Mouse (Mus musculus): ENCODE measurements around the gene Akap5. TPM values are rescaled to one million over a fixed set of nuclear protein-coding genes. Genes with fewer than 3 reads are reported as not detected.

The Akap5 gene
- polyA plus RNA-seq, 1 experiment from 2014 or later, result 4.2 TPM

DNA sequence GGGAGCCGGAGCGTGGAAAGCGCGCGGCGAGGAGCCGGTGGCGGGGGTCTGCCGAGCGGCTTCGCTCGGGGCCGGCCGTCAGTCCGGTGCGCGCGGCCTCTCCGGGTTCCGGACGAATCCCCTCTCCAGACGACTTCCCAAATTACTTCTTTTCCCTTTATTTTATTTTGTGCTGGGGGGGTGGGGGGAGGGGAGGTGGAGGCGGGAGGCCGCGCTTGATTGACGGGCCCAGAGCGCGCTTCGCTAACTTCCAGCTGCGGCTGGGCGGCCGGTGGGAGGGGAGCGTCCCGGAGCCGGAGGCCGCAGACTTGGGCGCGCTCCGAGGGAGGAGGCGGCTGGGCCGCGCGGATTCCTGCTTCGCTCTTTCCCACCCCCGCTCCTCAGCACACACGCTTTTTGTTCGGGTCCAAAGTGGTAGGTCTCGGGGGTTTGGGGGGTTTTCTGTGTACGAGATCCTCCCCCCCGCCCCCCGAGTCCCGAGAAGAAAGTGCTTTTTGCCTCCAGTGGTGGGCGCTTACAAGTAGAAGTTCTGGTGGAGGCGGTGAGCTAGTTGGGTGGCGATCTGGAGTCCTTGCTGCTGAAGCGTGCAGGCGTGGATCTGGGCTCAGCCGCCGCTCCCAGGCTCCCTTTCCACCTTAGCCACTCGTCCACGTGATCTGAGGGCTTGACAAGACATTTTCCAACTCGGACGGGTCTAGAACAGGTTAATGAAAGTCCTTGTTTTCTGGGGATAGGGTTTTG is 46.3 kb downstream of the Akap5 start:
- Histone ChIP-seq H3K9ac (ENCODE audit: low read length) (peak overlapping the region; percentile 99), H3K4me1 (ENCODE audit: control insufficient read depth in 2 of 2, insufficient read depth in 2 of 2, low read length in 2 of 2) (peaks cover 15 to 58% of the 10 kb centered on the region in 2 experiments), H3K4me3 (ENCODE audit: control insufficient read depth in 1 of 2, insufficient read depth in 1 of 2, low read depth in 1 of 2, low read length in 2 of 2) (peak overlapping the region; percentile 90 to 96), H3K4me2 (ENCODE audit: low read length) (peak overlapping the region; percentile 96), H3K27ac (replicated peaks in 1 of 2; ENCODE audit: control insufficient read depth in 1 of 2, insufficient read depth in 1 of 2, low read depth in 2 of 2, low read length in 2 of 2) (peak overlapping the region; percentile 98 to 100), H3K27me3 (ENCODE audit: control insufficient read depth, insufficient read depth, low read length) (no peaks in the 10 kb centered on the region), H3K9me3 (ENCODE audit: control insufficient read depth, low read length) (no peaks in the 10 kb centered on the region), H3K36me3 (ENCODE audit: control insufficient read depth, insufficient read depth, low read length) (no peaks in the 10 kb centered on the region)
- WGBS, result under 1% methylated on average over 60 of the region's 63 CpGs
- ATAC-seq (ENCODE audit: insufficient number of reproducible peaks, insufficient read depth, low FRiP score, low read depth), result peak; percentile 46

DNA sequence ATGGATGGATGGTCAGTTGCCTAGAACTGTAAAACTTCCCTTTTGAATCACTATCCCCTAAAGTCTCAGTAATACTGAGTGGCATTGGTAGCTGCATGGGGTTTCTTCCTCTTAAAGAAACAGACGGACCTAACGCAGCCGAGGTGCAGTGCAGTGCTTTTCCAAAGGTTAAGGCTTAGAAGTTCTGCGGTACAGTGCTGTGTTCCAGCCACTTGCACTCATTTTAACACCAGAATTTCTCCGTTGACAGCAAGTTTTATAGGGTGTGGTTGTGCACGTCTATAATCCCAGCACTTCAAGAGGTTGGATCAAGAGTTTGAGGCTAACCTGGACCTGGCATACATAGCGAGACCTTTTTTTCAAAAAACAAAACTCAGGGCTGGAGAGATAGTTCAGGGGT is 47.4 kb downstream of the Akap5 start:
- H3K4me1 ChIP-seq (ENCODE audit: control insufficient read depth in 2 of 2, insufficient read depth in 2 of 2, low read length in 2 of 2), result peaks cover 16 to 58% of the 10 kb centered on the region in 2 experiments
- no peaks in the 10 kb centered on the region for H3K9me3 ChIP-seq (ENCODE audit: control insufficient read depth, low read length)
- peak overlapping the region; percentile 99 for H3K9ac ChIP-seq (ENCODE audit: low read length)
- H3K36me3 ChIP-seq (ENCODE audit: control insufficient read depth, insufficient read depth, low read length), result no peaks in the 10 kb centered on the region
- H3K4me2 ChIP-seq (ENCODE audit: low read length), result peak overlapping the region; percentile 96
- H3K27me3 ChIP-seq (ENCODE audit: control insufficient read depth, insufficient read depth, low read length), result no peaks in the 10 kb centered on the region
- H3K27ac ChIP-seq (replicated peaks in 1 of 2; ENCODE audit: control insufficient read depth in 1 of 2, insufficient read depth in 1 of 2, low read depth in 2 of 2, low read length in 2 of 2), result peak overlapping the region in 1 of 2 experiments; percentile 100; a peak in 2 of 4 replicates
- ATAC-seq (ENCODE audit: insufficient number of reproducible peaks, insufficient read depth, low FRiP score, low read depth), result no peak
- H3K4me3 ChIP-seq (ENCODE audit: control insufficient read depth in 1 of 2, insufficient read depth in 1 of 2, low read depth in 1 of 2, low read length in 2 of 2), result peak overlapping the region; percentile 90 to 96; a peak in 3 of 4 replicates
- 21% methylated on average over 7 of the region's 7 CpGs for whole genome bisulfite sequencing

DNA sequence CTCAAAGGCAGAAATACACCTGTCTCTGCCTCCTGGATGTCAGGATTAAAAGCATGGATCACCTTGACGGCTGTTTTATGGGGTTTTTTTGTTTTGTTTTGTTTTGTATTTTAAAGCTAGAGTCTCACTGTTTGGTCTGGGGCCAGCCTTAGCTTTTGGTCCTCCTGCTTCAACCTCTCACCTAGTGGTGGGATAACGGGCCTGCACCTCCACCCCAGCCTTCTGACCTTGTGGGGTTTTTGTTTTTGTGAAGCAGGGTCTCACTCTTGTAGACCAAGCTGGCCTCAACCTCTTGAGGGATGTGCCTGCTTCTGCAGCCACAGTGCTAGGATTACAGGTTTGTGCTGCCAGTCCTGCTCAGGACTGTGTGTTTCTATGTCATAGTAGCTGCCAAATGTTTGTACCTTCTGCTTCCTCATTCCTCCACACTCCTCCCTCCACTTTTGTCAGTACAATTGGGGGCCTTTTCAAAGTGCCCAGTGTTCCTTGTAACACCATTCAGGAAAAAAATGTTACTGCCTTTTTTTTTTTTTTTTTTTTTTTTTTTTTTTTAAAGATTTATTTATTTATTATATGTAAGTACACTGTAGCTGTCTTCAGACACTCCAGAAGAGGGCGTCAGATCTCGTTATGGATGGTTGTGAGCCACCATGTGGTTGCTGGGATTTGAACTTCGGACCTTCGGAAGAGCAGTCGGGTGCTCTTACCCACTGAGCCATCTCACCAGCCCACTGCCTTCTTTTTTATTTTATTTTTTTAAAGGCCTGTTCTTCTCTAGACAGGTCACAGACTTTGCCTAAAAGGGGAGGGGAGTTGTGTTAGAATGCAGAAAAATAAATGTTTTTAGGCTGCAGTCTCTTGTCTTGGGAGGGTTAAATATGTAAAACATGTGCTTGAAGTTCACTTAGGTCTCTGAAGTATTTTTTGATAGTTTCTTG is 48.5 kb downstream of the Akap5 start:
- H3K27me3 ChIP-seq (ENCODE audit: control insufficient read depth, insufficient read depth, low read length), result no peaks in the 10 kb centered on the region
- ATAC-seq (ENCODE audit: insufficient number of reproducible peaks, insufficient read depth, low FRiP score, low read depth), result no peak
- no peak overlapping the region for H3K9ac ChIP-seq (ENCODE audit: low read length)
- WGBS, result 80% methylated on average over 5 of the region's 7 CpGs
- peaks cover 20 to 53% of the 10 kb centered on the region in 2 experiments for H3K4me1 ChIP-seq (ENCODE audit: control insufficient read depth in 2 of 2, insufficient read depth in 2 of 2, low read length in 2 of 2)
- no peaks in the 10 kb centered on the region for H3K36me3 ChIP-seq (ENCODE audit: control insufficient read depth, insufficient read depth, low read length)
- no peak overlapping the region; a peak in 1 of 4 replicates for H3K27ac ChIP-seq (replicated peaks in 1 of 2; ENCODE audit: control insufficient read depth in 1 of 2, insufficient read depth in 1 of 2, low read depth in 2 of 2, low read length in 2 of 2)
- no peak overlapping the region for H3K4me3 ChIP-seq (ENCODE audit: control insufficient read depth in 1 of 2, insufficient read depth in 1 of 2, low read depth in 1 of 2, low read length in 2 of 2)
- H3K9me3 ChIP-seq (ENCODE audit: control insufficient read depth, low read length), result no peaks in the 10 kb centered on the region
- peak overlapping the region; percentile 96 for H3K4me2 ChIP-seq (ENCODE audit: low read length)

DNA sequence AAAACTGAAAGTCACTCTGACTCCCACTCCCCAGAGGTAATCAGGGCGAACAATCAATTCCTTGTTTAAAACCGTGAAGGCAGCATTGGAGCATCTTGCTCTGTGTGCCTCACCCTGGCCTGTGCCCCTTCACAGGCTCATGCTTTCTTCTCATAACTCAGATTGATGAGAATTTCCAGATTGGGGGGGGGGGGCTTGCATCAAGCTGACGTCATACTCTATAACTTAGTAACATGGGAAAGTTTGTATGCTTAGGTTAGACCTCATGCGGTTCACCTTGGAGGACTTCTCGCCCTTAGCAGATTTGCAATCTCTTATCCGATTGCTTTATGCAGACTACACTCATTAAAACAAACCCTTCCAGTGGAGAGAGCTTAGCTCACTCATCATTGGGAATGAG is 49.3 kb downstream of the Akap5 start:
- Histone ChIP-seq H3K27me3 (ENCODE audit: control insufficient read depth, insufficient read depth, low read length) (no peaks in the 10 kb centered on the region), H3K4me1 (ENCODE audit: control insufficient read depth in 2 of 2, insufficient read depth in 2 of 2, low read length in 2 of 2) (peaks cover 24 to 55% of the 10 kb centered on the region in 2 experiments), H3K9me3 (ENCODE audit: control insufficient read depth, low read length) (no peaks in the 10 kb centered on the region), H3K4me3 (ENCODE audit: control insufficient read depth in 1 of 2, insufficient read depth in 1 of 2, low read depth in 1 of 2, low read length in 2 of 2) (no peak overlapping the region), H3K9ac (ENCODE audit: low read length) (no peak overlapping the region), H3K36me3 (ENCODE audit: control insufficient read depth, insufficient read depth, low read length) (no peaks in the 10 kb centered on the region), H3K4me2 (ENCODE audit: low read length) (no peak overlapping the region), H3K27ac (replicated peaks in 1 of 2; ENCODE audit: control insufficient read depth in 1 of 2, insufficient read depth in 1 of 2, low read depth in 2 of 2, low read length in 2 of 2) (0 out of 4 replicates have a peak overlapping the region, but pooled peaks of 1 of the 2 experiments have one; percentile 32)
- no peak for ATAC-seq (ENCODE audit: insufficient number of reproducible peaks, insufficient read depth, low FRiP score, low read depth)
- 66% methylated on average over 6 of the region's 6 CpGs for WGBS

DNA sequence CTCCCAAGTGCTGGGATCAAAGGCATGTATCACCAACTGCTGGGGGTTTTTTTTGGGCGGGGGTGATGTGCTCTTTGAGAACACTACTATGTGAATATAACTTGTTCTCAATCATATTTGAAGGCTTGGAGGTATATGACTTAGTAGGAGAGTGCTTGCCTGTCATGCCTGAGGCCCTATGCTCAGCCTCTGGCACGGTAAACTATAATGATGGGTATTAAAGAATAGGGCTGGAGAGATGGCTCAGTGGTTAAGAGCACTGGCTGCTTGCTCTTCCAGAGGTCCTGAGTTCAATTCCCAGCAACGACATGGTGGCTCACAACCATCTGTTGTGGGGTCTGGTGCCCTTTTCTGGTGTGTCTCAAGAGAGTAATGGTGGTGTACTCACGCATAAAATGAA is 50.2 kb downstream of the Akap5 start:
- WGBS, result 70% methylated on average over 4 of the region's 4 CpGs
- H3K4me1 ChIP-seq (ENCODE audit: control insufficient read depth in 2 of 2, insufficient read depth in 2 of 2, low read length in 2 of 2), result peaks cover 24 to 59% of the 10 kb centered on the region in 2 experiments
- no peaks in the 10 kb centered on the region for H3K36me3 ChIP-seq (ENCODE audit: control insufficient read depth, insufficient read depth, low read length)
- H3K9me3 ChIP-seq (ENCODE audit: control insufficient read depth, low read length), result no peaks in the 10 kb centered on the region
- H3K27ac ChIP-seq (replicated peaks in 1 of 2; ENCODE audit: control insufficient read depth in 1 of 2, insufficient read depth in 1 of 2, low read depth in 2 of 2, low read length in 2 of 2), result no peak overlapping the region
- H3K4me3 ChIP-seq (ENCODE audit: control insufficient read depth in 1 of 2, insufficient read depth in 1 of 2, low read depth in 1 of 2, low read length in 2 of 2), result no peak overlapping the region
- H3K4me2 ChIP-seq (ENCODE audit: low read length), result no peak overlapping the region
- ATAC-seq (ENCODE audit: insufficient number of reproducible peaks, insufficient read depth, low FRiP score, low read depth), result no peak
- H3K9ac ChIP-seq (ENCODE audit: low read length), result no peak overlapping the region
- H3K27me3 ChIP-seq (ENCODE audit: control insufficient read depth, insufficient read depth, low read length), result no peaks in the 10 kb centered on the region

DNA sequence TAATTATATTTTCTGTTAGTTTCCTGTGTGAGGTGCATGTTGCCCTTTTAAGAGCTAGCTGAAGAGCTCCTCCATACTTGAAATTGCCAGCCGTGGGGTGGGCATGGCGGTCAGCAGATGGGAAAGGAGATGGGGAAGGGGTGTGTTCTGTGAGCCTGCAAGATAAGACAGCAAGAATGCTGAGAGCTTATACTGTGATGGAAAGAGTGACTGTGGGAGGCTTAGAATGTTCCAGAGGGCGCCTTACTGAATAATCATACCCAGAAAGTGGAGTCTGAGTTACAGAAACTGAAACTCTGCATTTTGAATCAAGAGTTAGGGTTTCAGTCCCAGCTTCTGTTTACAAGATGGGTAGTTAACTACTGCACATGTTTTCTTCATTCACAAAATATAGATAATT is 50.8 kb downstream of the Akap5 start:
- Histone ChIP-seq H3K4me3 (ENCODE audit: control insufficient read depth in 1 of 2, insufficient read depth in 1 of 2, low read depth in 1 of 2, low read length in 2 of 2) (no peak overlapping the region), H3K27ac (replicated peaks in 1 of 2; ENCODE audit: control insufficient read depth in 1 of 2, insufficient read depth in 1 of 2, low read depth in 2 of 2, low read length in 2 of 2) (peak overlapping the region; percentile 22 to 31; a peak in 1 of 4 replicates), H3K9ac (ENCODE audit: low read length) (peak overlapping the region; percentile 4; the same call in 1 of the 2 replicates), H3K4me2 (ENCODE audit: low read length) (no peak overlapping the region), H3K9me3 (ENCODE audit: control insufficient read depth, low read length) (no peaks in the 10 kb centered on the region), H3K27me3 (ENCODE audit: control insufficient read depth, insufficient read depth, low read length) (no peaks in the 10 kb centered on the region), H3K4me1 (ENCODE audit: control insufficient read depth in 2 of 2, insufficient read depth in 2 of 2, low read length in 2 of 2) (peaks cover 26 to 63% of the 10 kb centered on the region in 2 experiments), H3K36me3 (ENCODE audit: control insufficient read depth, insufficient read depth, low read length) (no peaks in the 10 kb centered on the region)
- 26% methylated on average over 3 of the region's 3 CpGs for WGBS
- ATAC-seq (ENCODE audit: insufficient number of reproducible peaks, insufficient read depth, low FRiP score, low read depth), result no peak

DNA sequence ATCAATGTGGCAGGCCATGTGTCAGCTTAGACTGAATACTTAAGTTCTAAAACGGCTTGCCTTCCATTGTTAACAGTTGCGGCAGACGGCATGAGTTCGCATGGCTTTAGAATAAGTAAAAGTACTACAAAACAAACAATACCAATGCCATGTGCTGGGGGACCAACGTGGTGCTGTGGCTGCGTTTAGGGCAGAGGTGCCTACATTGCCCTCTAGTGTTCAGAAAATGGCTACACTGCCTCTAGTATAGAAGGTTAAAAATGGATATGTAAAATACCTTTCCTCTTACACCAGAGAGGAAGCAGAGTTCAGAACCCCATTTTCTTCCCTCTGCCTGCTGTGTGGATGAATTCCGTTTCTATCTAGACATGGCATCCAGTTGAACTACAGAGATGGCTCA is 52.0 kb downstream of the Akap5 start:
- Histone ChIP-seq H3K4me3 (ENCODE audit: control insufficient read depth in 1 of 2, insufficient read depth in 1 of 2, low read depth in 1 of 2, low read length in 2 of 2) (no peak overlapping the region), H3K9ac (ENCODE audit: low read length) (no peak overlapping the region), H3K9me3 (ENCODE audit: control insufficient read depth, low read length) (no peaks in the 10 kb centered on the region), H3K27ac (replicated peaks in 1 of 2; ENCODE audit: control insufficient read depth in 1 of 2, insufficient read depth in 1 of 2, low read depth in 2 of 2, low read length in 2 of 2) (peak overlapping the region in 1 of 2 experiments; percentile 45; a peak in 1 of 4 replicates), H3K36me3 (ENCODE audit: control insufficient read depth, insufficient read depth, low read length) (no peaks in the 10 kb centered on the region), H3K4me1 (ENCODE audit: control insufficient read depth in 2 of 2, insufficient read depth in 2 of 2, low read length in 2 of 2) (peaks cover 26 to 62% of the 10 kb centered on the region in 2 experiments), H3K4me2 (ENCODE audit: low read length) (no peak overlapping the region), H3K27me3 (ENCODE audit: control insufficient read depth, insufficient read depth, low read length) (no peaks in the 10 kb centered on the region)
- WGBS, result 46% methylated on average over 7 of the region's 7 CpGs
- ATAC-seq (ENCODE audit: insufficient number of reproducible peaks, insufficient read depth, low FRiP score, low read depth), result no peak
